Mouse (Mus musculus) liver, adult 2 months (tissue): ENCODE results near the gene Bet1l. TPM values are rescaled to one million over a fixed set of nuclear protein-coding genes. Genes with fewer than 3 reads are reported as not detected.

Experiments
- DNase-seq: peaks from one replicate; pipeline ENCODE4 v3.0.0-alpha.2; 2011; ENCODE audit warnings: low read depth, low spot score; ENCODE audit errors: extremely low read depth
- H3K27ac ChIP-seq: fragments of 200-500 bp; replicated peaks from 2 replicates; pipeline ENCODE4 v1.5.1; 2012; ENCODE audit warnings: low read depth, mild to moderate bottlenecking, control low read depth, inconsistent platforms, low read length; ENCODE audit not compliant: insufficient read depth
- H3K27me3 ChIP-seq: fragments of 200-500 bp; 2 replicates; pipeline ENCODE4 v1.6.1; 2012; ENCODE audit warnings: mild to moderate bottlenecking, moderate library complexity, low read length, inconsistent platforms; ENCODE audit not compliant: control insufficient read depth, insufficient read depth
- H3K36me3 ChIP-seq: fragments of 200-500 bp; 2 replicates; pipeline ENCODE4 v1.6.1; 2012; ENCODE audit warnings: low read length, inconsistent platforms; ENCODE audit not compliant: control insufficient read depth, insufficient read depth
- H3K4me1 ChIP-seq: fragments of 200-500 bp; 2 replicates; pipeline ENCODE4 v1.6.1; 2011; ENCODE audit warnings: low read length; ENCODE audit not compliant: control insufficient read depth, insufficient read depth
- H3K4me3 ChIP-seq: fragments of 200-500 bp; 2 replicates; pipeline ENCODE4 v1.5.1; 2011; ENCODE audit warnings: low read depth, mild to moderate bottlenecking, control low read depth, low read length, moderate library complexity; ENCODE audit not compliant: insufficient read depth
- H3K79me2 ChIP-seq: fragments of 200-500 bp; 2 replicates; pipeline ENCODE4 v1.6.1; 2012; ENCODE audit warnings: inconsistent platforms, mild to moderate bottlenecking, low read length, moderate library complexity; ENCODE audit not compliant: control insufficient read depth, insufficient read depth
- H3K9ac ChIP-seq: fragments of 200-500 bp; 2 replicates; pipeline ENCODE4 v1.6.1; 2012; ENCODE audit warnings: low read depth, mild to moderate bottlenecking, control low read depth, inconsistent platforms, low read length
- CTCF ChIP-seq: fragments of 200-500 bp; IDR thresholded peaks from 2 replicates; pipeline ENCODE4 v1.5.1; 2011; ENCODE audit warnings: low read depth, low read length, control low read depth
- POLR2A ChIP-seq: fragments of 200-500 bp; IDR thresholded peaks from 2 replicates; pipeline ENCODE4 v1.6.1; 2011; ENCODE audit warnings: low read length, control low read depth; ENCODE audit not compliant: insufficient read depth; ENCODE audit errors: extremely low read depth
- WGBS: fragments of 180-500 bp; shearing (Covaris S2); methylation state at CpG from one replicate; pipeline ENCODE4 v1.1.7; 2018; 5-methylcytosine and 5-hydroxymethylcytosine counted together
- polyA plus RNA-seq: library from polyadenylated mRNA; depleted of rRNA; stranded (reverse); fragments of >200 nt; gene quantifications from 2 replicates; pipeline ENCODE4 v1.2.3, GENCODE M21; 2012; rRNA removed
- total RNA-seq: library from RNA; depleted of rRNA; stranded (reverse); fragments of >200 nt; gene quantifications from 2 replicates; pipeline ENCODE4 v1.2.3, GENCODE M21; 2014; rRNA removed

The Bet1l gene
- total and polyA plus RNA-seq, 2 experiments: 15.0 to 29.2 TPM

GRCm38 (mm10) chr7:140820173-140820572 lies 37.2 kb downstream of the Bet1l start:
- Histone ChIP-seq H3K9ac (no peak overlapping the region), H3K4me1 (peaks cover 3% of the 10 kb centered on the region; the same call in 1 of the 2 replicates), H3K79me2 (no peaks in the 10 kb centered on the region), H3K36me3 (no peaks in the 10 kb centered on the region), H3K27ac (no peak overlapping the region), H3K27me3 (no peaks in the 10 kb centered on the region), H3K4me3 (no peak overlapping the region)
- WGBS: 59% methylated on average over 4 of the region's 4 CpGs
- TF ChIP-seq CTCF (no peak), POLR2A (no peak)
- no peak for DNase-seq

- 88% methylated on average over 12 of the region's 12 CpGs for WGBS
- H3K4me3 ChIP-seq: no peak overlapping the region
- TF ChIP-seq POLR2A (no peak), CTCF (no peak)
- no peak overlapping the region for H3K27ac ChIP-seq
- H3K4me1 ChIP-seq: no peaks in the 10 kb centered on the region
- H3K27me3 ChIP-seq: no peaks in the 10 kb centered on the region; the same call in 1 of the 2 replicates
- H3K79me2 ChIP-seq: no peaks in the 10 kb centered on the region
- peaks cover 10% of the 10 kb centered on the region; the same call in 1 of the 2 replicates for H3K36me3 ChIP-seq
- no peak for DNase-seq
- no peak overlapping the region for H3K9ac ChIP-seq
Observed at GRCm38 (mm10) chr7:140812850-140813249, 44.5 kb downstream of the Bet1l start.

- WGBS: 93% methylated on average over 13 of the region's 13 CpGs
- Histone ChIP-seq H3K4me1 (no peaks in the 10 kb centered on the region), H3K27me3 (no peaks in the 10 kb centered on the region; the same call in 1 of the 2 replicates), H3K9ac (no peak overlapping the region), H3K4me3 (no peak overlapping the region), H3K79me2 (no peaks in the 10 kb centered on the region), H3K27ac (no peak overlapping the region), H3K36me3 (peaks cover 10% of the 10 kb centered on the region; the same call in 1 of the 2 replicates)
- DNase-seq: no peak
- no peak for TF ChIP-seq CTCF
- TF ChIP-seq POLR2A: no peak
Observed at GRCm38 (mm10) chr7:140811714-140812113, 45.7 kb downstream of the Bet1l start.

GRCm38 (mm10) chr7:140810496-140810895 lies 46.9 kb downstream of the Bet1l start:
- H3K4me1 ChIP-seq: no peaks in the 10 kb centered on the region; the same call in 1 of the 2 replicates
- WGBS: 88% methylated on average over 6 of the region's 6 CpGs
- no peak overlapping the region for H3K27ac ChIP-seq
- H3K79me2 ChIP-seq: no peaks in the 10 kb centered on the region
- H3K4me3 ChIP-seq: no peak overlapping the region
- no peaks in the 10 kb centered on the region; the same call in 1 of the 2 replicates for H3K27me3 ChIP-seq
- peaks cover 10% of the 10 kb centered on the region; the same call in 1 of the 2 replicates for H3K36me3 ChIP-seq
- DNase-seq: no peak
- TF ChIP-seq CTCF: peak; percentile 46; the same call in 1 of the 2 replicates
- no peak for TF ChIP-seq POLR2A
- H3K9ac ChIP-seq: no peak overlapping the region

GRCm38 (mm10) chr7:140805704-140806103 lies 51.7 kb downstream of the Bet1l start:
- peak; percentile 94 for TF ChIP-seq CTCF
- TF ChIP-seq POLR2A: no peak

More at GRCm38 (mm10) chr7:140805704-140806103, 51.7 kb downstream of the Bet1l start:
- Histone ChIP-seq H3K36me3 (no peaks in the 10 kb centered on the region), H3K4me3 (no peak overlapping the region), H3K4me1 (no peaks in the 10 kb centered on the region; the same call in 1 of the 2 replicates), H3K9ac (no peak overlapping the region), H3K27me3 (no peaks in the 10 kb centered on the region), H3K27ac (no peak overlapping the region), H3K79me2 (no peaks in the 10 kb centered on the region)
- 7% methylated on average over 1 of the region's 1 CpGs for WGBS
- peak; percentile 90 for DNase-seq

Other genes starting within 250 kb of the Bet1l start
- gene Olfr61, start 228.6 kb downstream of the Bet1l start, total RNA-seq: not detected in 2 replicates
- not detected in 2 replicates for gene Olfr61, start 228.6 kb downstream of the Bet1l start, polyA plus RNA-seq
- not detected in 2 replicates for gene Olfr53, start 211.1 kb downstream of the Bet1l start, total RNA-seq
- not detected in 2 replicates for gene Olfr53, start 211.1 kb downstream of the Bet1l start, polyA plus RNA-seq
- gene Olfr539, start 197.6 kb downstream of the Bet1l start, total RNA-seq: under 0.01 TPM in 1 of 2 replicates, not detected in the other
- not detected in 2 replicates for gene Olfr539, start 197.6 kb downstream of the Bet1l start, polyA plus RNA-seq
- gene Olfr45, start 175.6 kb downstream of the Bet1l start, total RNA-seq: not detected in 2 replicates
- not detected in 2 replicates for gene Olfr45, start 175.6 kb downstream of the Bet1l start, polyA plus RNA-seq
- not detected in 2 replicates for gene Olfr541, start 160.3 kb downstream of the Bet1l start, total RNA-seq
- gene Olfr541, start 160.3 kb downstream of the Bet1l start, polyA plus RNA-seq: 0.07 TPM in 1 of 2 replicates, not detected in the other
- 3,097 and 4,003 TPM in 2 replicates for gene Cyp2e1, start 93.8 kb downstream of the Bet1l start, total RNA-seq
- 2,786 and 2,859 TPM in 2 replicates for gene Cyp2e1, start 93.8 kb downstream of the Bet1l start, polyA plus RNA-seq
- not detected in 2 replicates for gene Syce1, start 69.7 kb downstream of the Bet1l start, total RNA-seq
- 0.07 TPM in 1 of 2 replicates, not detected in the other for gene Syce1, start 69.7 kb downstream of the Bet1l start, polyA plus RNA-seq
- 1.0 TPM in 2 replicates for gene Zfp941, start 35.4 kb downstream of the Bet1l start, total RNA-seq
- gene Zfp941, start 35.4 kb downstream of the Bet1l start, polyA plus RNA-seq: 0.34 and 0.77 TPM in 2 replicates
- 511 and 549 TPM in 2 replicates for gene Urah, start 22.6 kb downstream of the Bet1l start, total RNA-seq
- 1,037 and 1,096 TPM in 2 replicates for gene Urah, start 22.6 kb downstream of the Bet1l start, polyA plus RNA-seq
- gene Scgb1c1, start 12.0 kb downstream of the Bet1l start, total RNA-seq: 0.46 TPM in 1 of 2 replicates, not detected in the other
- gene Scgb1c1, start 12.0 kb downstream of the Bet1l start, polyA plus RNA-seq: 1.0 TPM in 1 of 2 replicates, not detected in the other
- gene Odf3, start 9.8 kb downstream of the Bet1l start, total RNA-seq: not detected in 2 replicates
- not detected in 2 replicates for gene Odf3, start 9.8 kb downstream of the Bet1l start, polyA plus RNA-seq
- 0.60 and 1.4 TPM in 2 replicates for gene Gm45785, start 1.2 kb downstream of the Bet1l start, total RNA-seq
- gene Gm45785, start 1.2 kb downstream of the Bet1l start, polyA plus RNA-seq: not detected in 2 replicates
- gene Ric8a, start 620 bp downstream of the Bet1l start, total RNA-seq: 17.5 and 20.3 TPM in 2 replicates
- gene Ric8a, start 620 bp downstream of the Bet1l start, polyA plus RNA-seq: 24.6 and 34.4 TPM in 2 replicates
- gene Psmd13, start 24.4 kb upstream of the Bet1l start, total RNA-seq: 83.6 and 102 TPM in 2 replicates
- 51.1 and 58.2 TPM in 2 replicates for gene Psmd13, start 24.4 kb upstream of the Bet1l start, polyA plus RNA-seq
- 134 and 150 TPM in 2 replicates for gene Sirt3, start 24.7 kb upstream of the Bet1l start, total RNA-seq
- 155 TPM in 2 replicates for gene Sirt3, start 24.7 kb upstream of the Bet1l start, polyA plus RNA-seq
- gene Cox8b, start 42.9 kb upstream of the Bet1l start, total RNA-seq: 0.55 and 0.81 TPM in 2 replicates
- gene Cox8b, start 42.9 kb upstream of the Bet1l start, polyA plus RNA-seq: not detected in 2 replicates
- gene Nlrp6, start 63.3 kb upstream of the Bet1l start, total RNA-seq: 28.9 and 33.4 TPM in 2 replicates
- 72.9 and 119 TPM in 2 replicates for gene Nlrp6, start 63.3 kb upstream of the Bet1l start, polyA plus RNA-seq
- gene Pgghg, start 83.8 kb upstream of the Bet1l start, total RNA-seq: 16.6 and 19.1 TPM in 2 replicates
- gene Pgghg, start 83.8 kb upstream of the Bet1l start, polyA plus RNA-seq: 41.3 and 43.3 TPM in 2 replicates
- gene Ifitm5, start 92.7 kb upstream of the Bet1l start, total RNA-seq: 0.40 and 0.55 TPM in 2 replicates
- 0.76 and 1.0 TPM in 2 replicates for gene Ifitm5, start 92.7 kb upstream of the Bet1l start, polyA plus RNA-seq
- gene Gm45717, start 98.4 kb upstream of the Bet1l start, total RNA-seq: not detected in 2 replicates
- gene Gm45717, start 98.4 kb upstream of the Bet1l start, polyA plus RNA-seq: not detected in 2 replicates
- gene Ifitm2, start 98.4 kb upstream of the Bet1l start, total RNA-seq: 270 and 282 TPM in 2 replicates
- 968 and 1,028 TPM in 2 replicates for gene Ifitm2, start 98.4 kb upstream of the Bet1l start, polyA plus RNA-seq
- gene Ifitm1, start 109.6 kb upstream of the Bet1l start, total RNA-seq: 11.2 and 11.3 TPM in 2 replicates
- 48.6 and 79.4 TPM in 2 replicates for gene Ifitm1, start 109.6 kb upstream of the Bet1l start, polyA plus RNA-seq
- 296 and 392 TPM in 2 replicates for gene Ifitm3, start 153.2 kb upstream of the Bet1l start, total RNA-seq
- 848 and 1,254 TPM in 2 replicates for gene Ifitm3, start 153.2 kb upstream of the Bet1l start, polyA plus RNA-seq
- 0.81 and 0.83 TPM in 2 replicates for gene Ifitm6, start 160.3 kb upstream of the Bet1l start, total RNA-seq
- 0.72 and 1.7 TPM in 2 replicates for gene Ifitm6, start 160.3 kb upstream of the Bet1l start, polyA plus RNA-seq
- not detected in 2 replicates for gene Gm17387, start 171.6 kb upstream of the Bet1l start, total RNA-seq
- not detected in 2 replicates for gene Gm17387, start 171.6 kb upstream of the Bet1l start, polyA plus RNA-seq
- 0.09 TPM in 1 of 2 replicates, not detected in the other for gene B4galnt4, start 203.5 kb upstream of the Bet1l start, total RNA-seq
- gene B4galnt4, start 203.5 kb upstream of the Bet1l start, polyA plus RNA-seq: 0.04 and 0.10 TPM in 2 replicates
- 0.60 and 0.83 TPM in 2 replicates for gene Pkp3, start 220.6 kb upstream of the Bet1l start, total RNA-seq
- gene Pkp3, start 220.6 kb upstream of the Bet1l start, polyA plus RNA-seq: 1.9 and 2.0 TPM in 2 replicates
- gene Sigirr, start 243.0 kb upstream of the Bet1l start, total RNA-seq: 21.8 and 28.5 TPM in 2 replicates
- 42.4 and 42.5 TPM in 2 replicates for gene Sigirr, start 243.0 kb upstream of the Bet1l start, polyA plus RNA-seq